16 mouse cellular contexts compared by ENCODE assay signal in the genomic region with DNA sequence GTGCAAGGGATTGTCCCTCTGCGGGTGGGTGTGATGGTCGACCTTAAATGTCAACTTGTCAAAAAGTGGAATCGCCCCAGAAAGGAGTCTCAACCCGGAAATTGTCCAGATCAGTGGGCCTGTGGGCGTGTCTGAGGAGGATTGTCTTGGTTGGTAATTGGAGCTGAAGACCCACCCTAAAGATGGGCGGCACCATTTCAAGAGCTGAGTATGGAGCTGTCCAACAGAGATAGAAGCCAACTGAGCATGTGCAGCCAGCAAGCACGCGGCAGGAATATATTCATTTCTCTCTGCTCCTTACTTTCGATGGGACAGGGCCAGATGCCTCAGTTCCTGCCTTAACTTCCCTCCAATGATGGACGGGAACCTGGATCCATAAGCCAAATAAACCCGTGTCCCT.
"Had no signal": no experiment of that assay in that cellular context is flagged by ENCODE, and none has a peak within 500 bp of the region (broad histone marks: within the 10 kb centered on the region; RNA-seq: fewer than 3 reads in every experiment).

No protein-coding gene starts in this region.

- H3K36me3 ChIP-seq: heart, embryonic 10.5 days; heart, embryonic 12.5 days; hindbrain, embryonic 10.5 days; hindbrain, embryonic 12.5 days; intestine, embryonic 15.5 days; limb, embryonic 13.5 days; limb, embryonic 15.5 days; liver, embryonic 12.5 days had no signal

- H3K27me3 ChIP-seq: heart, embryonic 12.5 days; hindbrain, embryonic 12.5 days; intestine, embryonic 15.5 days; limb, embryonic 15.5 days; liver, embryonic 12.5 days had no signal

- H3K9ac ChIP-seq: heart, embryonic 12.5 days; hindbrain, embryonic 12.5 days; hindbrain, embryonic 14.5 days; intestine, embryonic 15.5 days; limb, embryonic 13.5 days; limb, embryonic 15.5 days; liver, embryonic 12.5 days; liver, embryonic 14.5 days had no signal

- DNase-seq: gastrocnemius, adult 2 months; gastrocnemius, postnatal 25 days; heart, postnatal 4 days; kidney, postnatal 10 days; kidney, postnatal 4 days had no signal

- H3K9me3 ChIP-seq: heart, embryonic 10.5 days; heart, embryonic 12.5 days; hindbrain, embryonic 10.5 days; hindbrain, embryonic 12.5 days; intestine, embryonic 15.5 days; limb, embryonic 13.5 days; limb, embryonic 15.5 days had no signal

- H3K4me1 ChIP-seq: heart, embryonic 10.5 days; hindbrain, embryonic 10.5 days; intestine, embryonic 15.5 days; limb, embryonic 13.5 days; limb, embryonic 15.5 days; liver, embryonic 12.5 days had no signal

- H3K27ac ChIP-seq: gastrocnemius, adult 2 months; heart, embryonic 10.5 days; hindbrain, embryonic 10.5 days; hindbrain, embryonic 12.5 days; hindbrain, embryonic 14.5 days; intestine, embryonic 15.5 days; layer of hippocampus, adult 2 months; limb, embryonic 13.5 days; limb, embryonic 15.5 days; liver, embryonic 12.5 days; liver, embryonic 14.5 days had no signal

- H3K4me3 ChIP-seq: gastrocnemius, adult 2 months; heart, embryonic 10.5 days; heart, embryonic 12.5 days; hindbrain, embryonic 10.5 days; hindbrain, embryonic 12.5 days; intestine, embryonic 15.5 days; layer of hippocampus, adult 2 months; limb, embryonic 13.5 days; limb, embryonic 15.5 days; liver, embryonic 12.5 days had no signal
